Comparison of ENCODE assay signal across 24 mouse cellular contexts in the genomic region with DNA sequence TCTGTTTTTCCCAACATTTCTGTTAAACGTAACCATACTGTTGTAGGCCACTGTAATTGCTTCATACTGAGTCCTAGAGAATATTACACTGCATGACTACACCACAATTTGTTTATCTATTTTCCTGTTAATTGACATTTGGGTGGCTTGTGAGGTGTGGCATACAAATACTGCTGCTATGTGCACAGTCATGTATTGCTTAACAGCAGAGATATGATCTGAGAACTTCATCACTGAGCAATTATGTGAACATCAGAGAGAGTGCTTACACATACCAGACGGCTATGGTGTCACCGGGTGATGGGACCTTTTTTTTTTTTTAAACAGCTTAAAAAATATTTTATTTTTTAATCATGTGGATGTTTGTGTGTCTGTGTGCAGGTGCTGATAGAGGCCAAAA. TPM values are rescaled to one million over a fixed set of nuclear protein-coding genes. Genes with fewer than 3 reads are reported as not detected.
DNase-seq lines count a peak whose midpoint lies in the region; ATAC-seq and TF ChIP-seq lines count a peak whose summit lies in the region.
"Had no signal": no experiment of that assay in that cellular context is flagged by ENCODE, and none has a peak within 500 bp of the region (broad histone marks: within the 10 kb centered on the region; RNA-seq: fewer than 3 reads in every experiment).

No protein-coding gene starts in this region.

- no peak overlapping the region for H3K4me3 ChIP-seq in G1E (ENCODE audit: low read depth, low read length)
- H3K4me3 ChIP-seq: embryonic facial prominence, embryonic 12.5 days; embryonic facial prominence, embryonic 15.5 days; hindbrain, embryonic 13.5 days had no signal

- H3K27me3 ChIP-seq in G1E (ENCODE audit: insufficient read depth, low read length) = peaks cover 6% of the 10 kb centered on the region; the same call in 1 of the 2 replicates
- H3K27me3 ChIP-seq: CH12.LX; embryonic facial prominence, embryonic 12.5 days; embryonic facial prominence, embryonic 15.5 days; hindbrain, embryonic 13.5 days had no signal

- DNase-seq in 416B (ENCODE audit: low read depth) = peak; percentile 88
- no peak for DNase-seq in G1E (ENCODE audit: low spot score)
- DNase-seq in cerebellum, adult 11-12 months = no peak
- no peak for DNase-seq in layer of hippocampus, postnatal 25 days (ENCODE audit: extremely low spot score in 1 of 2, low spot score in 1 of 2)
- no peak for DNase-seq in ovary, postnatal 10 days (ENCODE audit: low spot score)
- DNase-seq in frontal cortex, postnatal 36 days (ENCODE audit: low spot score in 2 of 2) = no peak
- DNase-seq: adrenal gland, postnatal 10 days; cerebellum, adult 18-20 months; cerebellum, adult 9-10 months; cerebellum, postnatal 14 days; forebrain, postnatal 0 days; gastrocnemius, postnatal 10 days; gastrocnemius, postnatal 36 days; heart, adult 11 months had no signal

- no peak for TF ChIP-seq CTCF in G1E (IDR thresholded peaks at IDR 0.05; ENCODE audit: low read depth, low read length)

- peak; percentile 34; the same call in 1 of the 2 replicates for ATAC-seq in G1E (ENCODE audit: extremely low read depth, insufficient number of reproducible peaks, low FRiP score, poor library complexity, severe bottlenecking)
- peak; percentile 58; the same call in 1 of the 2 replicates for ATAC-seq in common myeloid progenitor, adult 5-6 weeks (replicated peaks; ENCODE audit: low read depth, poor library complexity, severe bottlenecking)
- peak; percentile 76 for ATAC-seq in megakaryocyte progenitor cell, adult 5-6 weeks (replicated peaks; ENCODE audit: poor library complexity)
- ATAC-seq: forebrain, embryonic 14.5 days; forebrain, postnatal 0 days; hindbrain, embryonic 16.5 days; intestine, embryonic 16.5 days; Patski had no signal

- peaks cover 10% of the 10 kb centered on the region for H3K4me1 ChIP-seq in G1E (ENCODE audit: insufficient read depth, low read depth, low read length)
- H3K4me1 ChIP-seq: embryonic facial prominence, embryonic 12.5 days; embryonic facial prominence, embryonic 15.5 days; hindbrain, embryonic 13.5 days had no signal

- no peaks in the 10 kb centered on the region for H3K9me3 ChIP-seq in G1E (replicated peaks)
- H3K9me3 ChIP-seq: embryonic facial prominence, embryonic 12.5 days; embryonic facial prominence, embryonic 15.5 days; hindbrain, embryonic 13.5 days had no signal

- no peaks in the 10 kb centered on the region for H3K36me3 ChIP-seq in G1E (replicated peaks)
- H3K36me3 ChIP-seq: embryonic facial prominence, embryonic 12.5 days; embryonic facial prominence, embryonic 15.5 days; hindbrain, embryonic 13.5 days had no signal

RNA-seq across cellular contexts. Expression of a gene that starts 9.2 kb away (rescaled TPM):
- total RNA-seq in G1E (2014; fragmentation: Nextera tagmentation) (125 and 144 TPM in 2 replicates), G1E (2017) (62.9 and 73.9 TPM in 2 replicates)
- 9.7 and 12.2 TPM in 2 replicates for polyA plus RNA-seq in G1E (2012)
- total RNA-seq in common myeloid progenitor, adult 5-6 weeks (2017) = 114 and 131 TPM in 2 replicates
- total RNA-seq in megakaryocyte progenitor cell, adult 5-6 weeks (2015) = 87.6 and 105 TPM in 2 replicates
- 75.6 and 111 TPM in 2 replicates for total RNA-seq in megakaryocyte progenitor cell, adult 5-6 weeks (2017)
- 10 to 100 TPM; 41.8 to 57.4 TPM for total RNA-seq in layer of hippocampus, postnatal 25 days (2021)

RNA-seq across cellular contexts. Expression of a gene that starts 29.8 kb away (rescaled TPM):
- total RNA-seq in G1E (2014; fragmentation: Nextera tagmentation) = 76.5 and 83.3 TPM in 2 replicates
- 30.6 and 39.4 TPM in 2 replicates for total RNA-seq in G1E (2017)
- 7.2 and 7.3 TPM in 2 replicates for polyA plus RNA-seq in G1E (2012)
- total RNA-seq in common myeloid progenitor, adult 5-6 weeks (2017) = 31.3 and 38.7 TPM in 2 replicates
- 43.8 and 49.2 TPM in 2 replicates for total RNA-seq in megakaryocyte progenitor cell, adult 5-6 weeks (2015)
- total RNA-seq in megakaryocyte progenitor cell, adult 5-6 weeks (2017) = 22.0 and 31.2 TPM in 2 replicates
- total RNA-seq in layer of hippocampus, postnatal 25 days (2021) = 10 to 100 TPM; 36.9 to 42.0 TPM
